Mouse (Mus musculus) hindbrain, embryonic 10.5 days (tissue): Measurements from ENCODE around the gene Fam53b. TPM values are rescaled to one million over a fixed set of nuclear protein-coding genes. Genes with fewer than 3 reads are reported as not detected.
A peak's percentile ranks its signal among the peaks of the same experiment; 100 is the strongest.

Source experiments
- DNase-seq: peaks from one replicate; pipeline ENCODE4 v3.0.0-alpha.2; 2017; ENCODE audit warnings: low spot score
- H3K27ac ChIP-seq: fragments of 300-500 bp; sonication (generic); 2 replicates; pipeline ENCODE4 v1.5.1; 2016; ENCODE audit warnings: mild to moderate bottlenecking, moderate library complexity
- H3K27me3 ChIP-seq: fragments of 300-500 bp; sonication (generic); 2 replicates; pipeline ENCODE4 v1.6.1; 2016; ENCODE audit warnings: mild to moderate bottlenecking; ENCODE audit not compliant: poor library complexity, insufficient read depth, severe bottlenecking
- H3K36me3 ChIP-seq: fragments of 300-500 bp; sonication (generic); 2 replicates; pipeline ENCODE4 v1.6.1; 2016; ENCODE audit warnings: mild to moderate bottlenecking, moderate library complexity
- H3K4me1 ChIP-seq: fragments of 300-500 bp; sonication (generic); replicated peaks from 2 replicates; pipeline ENCODE4 v1.6.1; 2016; ENCODE audit warnings: mild to moderate bottlenecking
- H3K4me3 ChIP-seq: fragments of 300-500 bp; sonication (generic); 2 replicates; pipeline ENCODE4 v1.5.1; 2016; ENCODE audit warnings: mild to moderate bottlenecking, moderate library complexity
- H3K9me3 ChIP-seq: fragments of 300-500 bp; sonication (generic); 2 replicates; pipeline ENCODE4 v1.6.1; 2016; ENCODE audit warnings: mild to moderate bottlenecking, moderate library complexity
- WGBS: fragments of 180-500 bp; shearing (Covaris S2); methylation state at CpG from one replicate; pipeline ENCODE4 v1.1.7; 2016; 5-methylcytosine and 5-hydroxymethylcytosine counted together
- polyA plus RNA-seq: library from polyadenylated mRNA; unstranded; fragments of >200 nt; fragmentation: Nextera tagmentation; extraction: Ambion mirVana; gene quantifications from 2 replicates; pipeline ENCODE4 v1.2.1, GENCODE M21; 2016

The Fam53b gene
- polyA plus RNA-seq, 1 experiment from 2014 or later = 27.7 TPM

DNA sequence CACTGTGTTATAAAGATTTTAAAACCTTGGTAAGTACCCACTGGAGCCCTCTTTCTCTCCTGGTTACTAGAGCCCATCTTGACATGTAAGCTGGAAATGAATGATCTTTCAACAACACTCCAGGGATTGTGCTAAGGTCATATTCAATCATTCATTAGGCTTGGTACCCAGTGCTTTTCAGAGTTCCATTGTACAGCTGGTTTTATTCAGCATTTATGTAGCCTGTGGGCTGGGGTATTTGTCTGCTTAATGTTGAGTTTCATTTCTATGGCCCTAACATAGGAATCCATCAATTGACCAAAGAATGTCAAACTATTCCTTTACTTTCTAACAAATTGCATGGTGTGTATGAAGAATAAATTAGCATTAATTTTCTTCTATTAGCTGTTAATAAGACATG is 10.1 kb upstream of the Fam53b start:
- DNase-seq = no peak
- Histone ChIP-seq H3K36me3 (peaks cover 58% of the 10 kb centered on the region), H3K4me3 (no peak overlapping the region), H3K27me3 (no peaks in the 10 kb centered on the region), H3K27ac (no peak overlapping the region), H3K4me1 (no peaks in the 10 kb centered on the region), H3K9me3 (no peaks in the 10 kb centered on the region)

DNA sequence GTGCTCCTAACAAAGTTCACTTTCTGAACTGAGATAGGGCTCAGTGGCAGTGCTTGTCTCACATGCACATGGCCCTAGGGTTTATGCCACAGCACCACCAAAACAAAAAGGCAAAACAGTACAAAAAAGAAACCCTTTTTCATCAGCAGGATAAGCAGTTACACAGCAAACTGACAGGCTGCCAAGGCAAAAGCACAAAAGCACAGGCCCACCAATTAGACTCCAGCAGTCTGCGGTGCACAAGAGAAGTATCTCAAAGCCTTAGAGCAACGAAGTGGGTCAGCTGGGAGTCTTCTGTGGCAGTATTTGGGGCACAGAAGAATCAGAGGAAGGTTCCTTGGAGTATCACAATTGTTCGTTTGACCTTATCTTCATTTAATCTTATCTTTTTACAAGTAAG is 7.0 kb upstream of the Fam53b start:
- Histone ChIP-seq H3K36me3 (peaks cover 32% of the 10 kb centered on the region), H3K4me3 (no peak overlapping the region), H3K27me3 (no peaks in the 10 kb centered on the region), H3K27ac (no peak overlapping the region), H3K9me3 (no peaks in the 10 kb centered on the region), H3K4me1 (no peaks in the 10 kb centered on the region; the same call in 1 of the 2 replicates)
- WGBS = 86% methylated on average over 3 of the region's 3 CpGs
- no peak for DNase-seq

DNA sequence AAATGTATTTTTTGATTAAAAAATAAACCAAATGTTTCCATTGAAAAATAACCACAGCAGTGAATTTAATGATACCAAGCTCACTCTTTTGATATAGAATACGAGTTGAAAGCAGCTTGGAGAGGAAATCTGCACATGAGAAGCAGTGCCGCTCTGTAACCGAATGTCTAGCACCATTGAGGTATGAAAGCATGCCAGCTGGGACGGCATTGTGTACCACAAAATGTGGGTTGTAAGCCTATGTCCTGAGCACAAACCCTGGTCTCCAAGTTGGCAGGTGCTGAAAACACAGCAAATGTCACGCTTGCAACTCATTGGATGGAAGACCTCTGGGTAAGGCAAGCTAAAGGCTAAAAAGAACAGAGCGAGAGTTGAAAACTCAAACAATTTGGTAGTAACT is 3.4 kb upstream of the Fam53b start:
- H3K4me3 ChIP-seq = no peak overlapping the region
- 84% methylated on average over 6 of the region's 6 CpGs for WGBS
- no peak overlapping the region for H3K27ac ChIP-seq
- peaks cover 25% of the 10 kb centered on the region for H3K4me1 ChIP-seq
- no peaks in the 10 kb centered on the region for H3K9me3 ChIP-seq
- no peak for DNase-seq
- H3K36me3 ChIP-seq = peaks cover 17% of the 10 kb centered on the region; the same call in 1 of the 2 replicates
- H3K27me3 ChIP-seq = no peaks in the 10 kb centered on the region

DNA sequence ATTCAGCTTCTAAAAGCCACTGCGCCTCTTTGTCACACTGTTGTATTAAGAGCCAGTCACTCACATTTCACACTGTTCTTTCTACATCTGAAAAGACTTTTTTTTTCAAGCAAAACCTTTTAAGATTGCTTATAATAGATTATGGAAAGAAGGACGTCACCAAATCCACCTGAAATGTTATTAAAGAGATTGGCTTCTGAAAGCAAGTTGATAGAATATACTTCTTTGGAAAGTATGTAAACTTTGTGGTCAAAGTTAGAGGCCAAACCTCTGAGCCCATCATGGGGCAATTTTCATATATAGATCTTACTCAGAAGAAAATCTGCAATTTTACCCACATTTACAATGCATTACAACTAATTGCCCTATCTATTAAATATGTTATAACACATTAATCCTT is 2.8 kb upstream of the Fam53b start:
- WGBS = 64% methylated on average over 2 of the region's 2 CpGs
- peaks cover 30% of the 10 kb centered on the region for H3K4me1 ChIP-seq

DNA sequence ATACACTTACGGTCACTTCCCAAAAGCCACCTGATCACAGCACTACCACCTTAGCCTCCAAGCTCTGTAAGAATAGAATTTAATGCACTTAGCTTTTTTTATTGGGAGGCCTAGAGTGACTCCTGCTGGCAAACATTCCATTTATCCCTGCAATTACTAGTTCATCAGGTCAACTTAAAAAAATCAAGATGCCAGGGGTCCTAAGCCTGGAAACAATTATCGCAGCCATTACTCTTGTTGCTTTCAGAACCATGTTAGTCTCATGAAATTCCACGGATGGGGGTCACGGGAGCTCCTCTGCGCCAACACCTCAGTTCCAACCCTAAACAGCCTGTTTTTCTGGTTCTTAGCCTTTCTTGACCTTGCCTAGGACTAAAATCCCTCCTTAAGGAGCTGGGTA is 1.4 kb upstream of the Fam53b start:
- Histone ChIP-seq H3K9me3 (no peaks in the 10 kb centered on the region), H3K36me3 (0 out of 2 replicates have a peak, but pooled peaks cover 8% of the 10 kb centered on the region), H3K4me1 (peaks cover 44% of the 10 kb centered on the region), H3K27me3 (no peaks in the 10 kb centered on the region), H3K4me3 (no peak overlapping the region), H3K27ac (no peak overlapping the region)
- no peak for DNase-seq
- WGBS = 74% methylated on average over 5 of the region's 5 CpGs

More for the DNA sequence above, 2.8 kb upstream of the Fam53b start:
- H3K36me3 ChIP-seq = peaks cover 17% of the 10 kb centered on the region; the same call in 1 of the 2 replicates
- H3K9me3 ChIP-seq = no peaks in the 10 kb centered on the region
- no peak overlapping the region for H3K27ac ChIP-seq
- no peak for DNase-seq
- H3K27me3 ChIP-seq = no peaks in the 10 kb centered on the region
- no peak overlapping the region for H3K4me3 ChIP-seq

DNA sequence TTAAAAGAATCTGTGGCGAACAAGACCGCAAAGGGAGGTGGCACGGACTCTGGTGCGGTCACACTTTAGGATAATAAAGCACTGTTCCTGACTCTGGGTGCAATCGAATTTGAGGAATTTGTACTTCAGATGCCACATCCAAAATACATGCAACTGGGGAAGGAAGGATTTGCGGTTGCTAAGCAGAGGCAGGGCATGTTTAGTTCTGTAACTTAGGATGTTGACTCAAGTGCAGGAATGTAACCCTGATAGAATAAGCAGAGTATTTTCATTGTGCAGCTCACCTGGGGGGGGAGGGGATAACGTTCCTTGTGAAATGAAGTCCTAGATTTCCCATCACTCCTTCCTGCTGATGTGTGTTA is 384 bp upstream of the Fam53b start:
- WGBS = 2% methylated on average over 7 of the region's 7 CpGs
- Histone ChIP-seq H3K36me3 (0 out of 2 replicates have a peak, but pooled peaks cover 3% of the 10 kb centered on the region), H3K9me3 (no peaks in the 10 kb centered on the region), H3K4me3 (peak overlapping the region; percentile 74), H3K4me1 (peaks cover 54% of the 10 kb centered on the region), H3K27me3 (no peaks in the 10 kb centered on the region), H3K27ac (peak overlapping the region; percentile 92)
- DNase-seq = no peak

DNA sequence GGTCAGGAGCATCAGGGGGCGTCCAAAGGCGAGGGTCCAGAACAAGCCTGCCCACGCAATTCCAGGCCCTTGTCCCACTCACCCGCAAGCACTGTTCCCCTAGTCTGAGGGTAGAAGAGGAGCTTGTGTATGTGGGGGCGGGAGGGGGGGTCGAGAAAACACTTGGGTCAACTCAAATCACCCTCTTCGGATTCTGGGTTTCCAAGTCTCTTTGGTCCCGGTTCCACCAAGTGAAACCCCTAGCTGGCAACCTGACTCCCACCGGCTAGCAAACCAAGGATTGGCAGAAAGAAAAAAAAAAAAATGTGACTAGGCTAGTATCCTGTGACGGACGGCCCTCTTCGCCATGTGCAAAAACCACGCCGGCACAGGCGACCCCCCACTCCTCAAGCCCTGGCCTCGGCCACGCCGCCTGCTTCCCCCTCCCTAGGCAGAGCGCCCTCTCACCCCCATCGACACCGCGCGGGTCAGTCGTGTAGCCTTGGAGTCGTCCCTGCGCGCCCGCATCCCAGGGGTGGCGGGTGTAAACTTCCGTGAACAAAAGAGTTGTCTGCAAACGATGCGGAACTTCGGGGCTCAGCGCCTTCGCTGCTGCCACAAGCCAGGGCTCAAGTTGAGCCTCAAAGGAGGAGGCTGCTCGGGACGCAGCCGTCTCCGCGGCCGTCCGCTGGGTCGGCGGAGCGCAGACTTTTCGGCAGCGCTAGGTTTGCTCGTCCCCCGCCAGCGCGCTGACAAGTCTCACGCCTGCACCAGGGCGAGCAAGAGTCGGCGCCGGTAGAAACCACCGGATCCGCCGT is 869 bp downstream of the Fam53b start:
- H3K36me3 ChIP-seq = no peaks in the 10 kb centered on the region
- H3K4me1 ChIP-seq = peaks cover 67% of the 10 kb centered on the region
- H3K27me3 ChIP-seq = no peaks in the 10 kb centered on the region
- H3K9me3 ChIP-seq = no peaks in the 10 kb centered on the region
- peak; percentile 75 for DNase-seq
- peak overlapping the region; percentile 74 for H3K4me3 ChIP-seq
- under 1% methylated on average over 59 of the region's 59 CpGs for WGBS
- H3K27ac ChIP-seq = peak overlapping the region; percentile 92

DNA sequence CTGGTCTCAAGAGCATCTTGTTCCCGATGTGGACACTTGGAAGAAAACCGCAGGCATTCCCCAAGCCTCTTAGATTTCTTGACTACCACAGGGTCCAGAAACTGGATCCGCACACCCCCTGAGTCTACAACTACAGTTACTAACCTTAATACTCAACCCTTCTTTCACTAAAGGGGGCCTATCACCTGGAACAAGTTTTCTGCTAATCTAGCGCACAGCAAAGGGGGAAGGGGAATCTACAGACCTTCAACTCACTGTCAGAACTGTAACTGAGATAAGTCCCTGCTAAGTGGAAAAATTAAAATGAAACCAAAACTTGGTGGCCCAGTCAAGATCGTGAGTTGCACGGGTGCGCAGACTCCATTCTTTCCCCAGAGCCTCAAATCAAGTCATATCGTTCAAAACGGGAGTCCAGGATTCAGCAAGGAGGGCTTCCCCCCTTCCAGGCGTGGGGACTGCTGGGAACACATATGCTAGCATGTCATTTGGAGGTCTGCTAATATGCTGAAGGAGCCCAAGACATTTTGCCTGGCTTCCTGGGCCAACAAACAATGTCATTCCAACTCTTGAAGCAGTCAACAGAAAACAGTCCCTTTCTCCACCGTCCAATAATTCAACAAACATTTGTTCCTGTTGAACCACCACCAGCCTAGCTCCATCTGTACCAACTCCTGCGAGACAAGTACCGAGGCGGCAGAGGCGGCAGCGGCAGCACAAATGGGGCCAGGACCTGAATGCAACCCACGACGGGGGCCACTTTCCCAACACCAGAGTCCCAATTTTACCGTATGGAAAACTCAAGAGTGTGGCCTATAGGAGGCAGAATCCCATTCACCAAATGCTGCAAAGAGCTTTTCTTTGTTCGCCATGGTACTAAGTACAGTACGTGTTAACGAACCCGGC is 1.7 kb downstream of the Fam53b start:
- Histone ChIP-seq H3K9me3 (no peaks in the 10 kb centered on the region), H3K36me3 (no peaks in the 10 kb centered on the region), H3K27ac (peak overlapping the region; percentile 92), H3K4me1 (peaks cover 75% of the 10 kb centered on the region), H3K27me3 (no peaks in the 10 kb centered on the region), H3K4me3 (peak overlapping the region; percentile 74)
- WGBS = 14% methylated on average over 23 of the region's 23 CpGs
- peak; percentile 56 for DNase-seq

DNA sequence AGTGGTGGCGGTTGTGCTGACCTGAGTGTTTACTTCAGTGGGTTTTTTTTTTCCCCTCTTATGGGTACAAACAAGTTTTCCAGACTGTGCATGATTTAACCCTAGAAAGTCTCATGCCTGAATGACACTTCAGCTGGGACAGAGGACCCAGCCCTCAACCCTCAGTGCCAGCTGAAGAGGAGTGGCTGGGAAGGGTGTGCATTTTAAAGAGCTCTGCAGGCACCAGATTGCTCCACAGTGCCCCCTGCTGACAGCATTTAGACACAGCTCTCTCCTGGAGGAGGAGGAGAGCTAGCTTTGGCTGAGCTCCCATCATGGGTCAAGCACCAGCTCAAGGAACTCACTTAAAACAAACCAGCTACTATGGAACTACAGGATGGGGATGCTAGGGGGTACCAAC is 2.8 kb downstream of the Fam53b start:
- 54% methylated on average over 1 of the region's 1 CpGs for WGBS
- H3K27me3 ChIP-seq = no peaks in the 10 kb centered on the region
- no peaks in the 10 kb centered on the region for H3K9me3 ChIP-seq
- peak overlapping the region; percentile 74; the same call in 1 of the 2 replicates for H3K4me3 ChIP-seq
- H3K27ac ChIP-seq = peak overlapping the region; percentile 85
- peaks cover 86% of the 10 kb centered on the region for H3K4me1 ChIP-seq
- DNase-seq = peak; percentile 90
- H3K36me3 ChIP-seq = no peaks in the 10 kb centered on the region

DNA sequence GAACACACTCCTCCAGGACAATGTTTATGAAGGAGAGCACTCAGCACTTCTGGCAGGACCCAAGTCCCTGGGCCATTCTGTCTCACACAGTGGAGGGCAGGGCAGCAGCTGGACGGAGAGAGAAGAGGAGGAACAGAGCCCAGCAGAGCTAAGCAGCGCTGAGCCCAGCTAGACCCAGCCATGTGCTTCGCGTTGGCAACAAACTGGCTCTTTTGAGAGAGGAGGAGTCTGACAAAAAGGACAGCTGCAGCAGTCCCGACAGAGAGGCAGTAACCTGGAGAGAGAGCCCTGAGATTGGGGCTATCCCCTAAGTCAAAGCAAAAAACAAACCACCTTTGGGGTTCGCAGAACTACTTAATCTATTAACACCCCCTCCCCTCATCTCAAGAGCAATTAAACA is 3.3 kb downstream of the Fam53b start:
- Histone ChIP-seq H3K36me3 (no peaks in the 10 kb centered on the region), H3K27me3 (no peaks in the 10 kb centered on the region), H3K4me3 (peak overlapping the region; percentile 26; the same call in 1 of the 2 replicates), H3K9me3 (no peaks in the 10 kb centered on the region), H3K27ac (peak overlapping the region; percentile 85), H3K4me1 (peaks cover 91% of the 10 kb centered on the region)
- 14% methylated on average over 6 of the region's 6 CpGs for WGBS
- no peak for DNase-seq

DNA sequence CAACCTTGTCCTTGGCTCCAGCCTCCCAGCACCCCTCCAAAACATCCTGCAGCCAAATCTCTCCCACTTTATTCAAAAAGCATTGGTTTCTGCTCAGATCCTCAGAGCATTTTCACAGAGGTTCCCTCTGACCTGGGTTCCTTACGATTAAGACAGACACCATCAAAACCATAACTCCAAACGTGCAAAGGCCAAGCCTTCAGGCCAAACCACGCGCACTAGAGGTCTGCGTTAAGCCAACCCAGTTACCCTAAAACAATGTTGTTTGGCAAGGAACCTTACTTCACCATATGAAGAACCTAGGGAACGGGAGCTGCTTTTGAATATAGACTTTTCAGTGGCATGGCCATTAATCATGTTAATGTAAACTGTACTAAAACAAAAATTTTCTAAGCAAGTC is 4.0 kb downstream of the Fam53b start:
- 18% methylated on average over 6 of the region's 6 CpGs for WGBS
- Histone ChIP-seq H3K9me3 (no peaks in the 10 kb centered on the region), H3K27ac (peak overlapping the region; percentile 85), H3K36me3 (no peaks in the 10 kb centered on the region), H3K4me3 (peak overlapping the region; percentile 41), H3K4me1 (peaks cover 92% of the 10 kb centered on the region), H3K27me3 (no peaks in the 10 kb centered on the region)
- DNase-seq = no peak

DNA sequence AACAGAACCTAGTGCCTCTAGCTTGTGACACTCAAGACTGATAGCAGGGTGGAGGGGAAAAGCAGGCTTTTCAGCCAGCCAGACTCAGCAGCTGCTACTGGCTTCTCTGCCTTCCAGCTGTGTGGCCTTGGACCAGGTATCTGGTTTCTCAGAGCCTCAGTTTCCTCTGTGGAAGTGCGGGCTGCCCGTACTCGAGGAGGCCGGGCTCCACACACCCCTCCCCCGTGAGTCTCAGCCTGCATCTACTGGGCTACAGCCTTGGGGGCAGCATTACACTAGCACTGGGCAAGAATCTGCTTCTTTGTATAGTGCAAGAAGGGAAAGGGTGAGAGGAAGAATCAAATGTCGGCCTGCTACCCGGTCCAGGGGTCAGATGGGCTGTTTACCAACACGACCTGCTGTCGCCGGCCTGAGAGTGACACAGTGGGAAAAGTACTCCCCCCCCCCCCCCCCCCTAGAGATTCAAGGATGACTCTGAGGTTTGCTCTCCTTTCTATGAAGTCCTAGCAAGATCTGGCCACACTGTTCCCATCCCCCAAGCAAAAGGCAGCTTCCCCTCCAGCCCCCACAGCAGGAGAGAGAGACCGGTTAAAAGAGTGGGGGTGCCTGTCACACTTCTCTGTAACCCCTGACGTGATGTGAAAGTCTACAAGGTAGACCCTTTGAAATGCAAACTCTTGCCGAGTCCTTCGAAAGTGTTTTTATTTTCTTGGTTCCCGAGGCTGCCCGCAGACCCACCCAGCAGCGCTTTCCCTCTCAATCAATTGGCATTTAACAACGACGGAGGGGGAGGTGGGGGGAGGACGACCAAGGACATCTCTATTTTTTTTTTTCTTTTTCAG is 4.6 kb downstream of the Fam53b start:
- Histone ChIP-seq H3K27ac (peak overlapping the region; percentile 85), H3K27me3 (no peaks in the 10 kb centered on the region), H3K9me3 (no peaks in the 10 kb centered on the region), H3K36me3 (no peaks in the 10 kb centered on the region), H3K4me3 (peak overlapping the region; percentile 41), H3K4me1 (peaks cover 94% of the 10 kb centered on the region)
- under 1% methylated on average over 20 of the region's 20 CpGs for WGBS
- DNase-seq = peak; percentile 68
